ENCODE assay signal across 8 mouse cellular contexts in the genomic region with DNA sequence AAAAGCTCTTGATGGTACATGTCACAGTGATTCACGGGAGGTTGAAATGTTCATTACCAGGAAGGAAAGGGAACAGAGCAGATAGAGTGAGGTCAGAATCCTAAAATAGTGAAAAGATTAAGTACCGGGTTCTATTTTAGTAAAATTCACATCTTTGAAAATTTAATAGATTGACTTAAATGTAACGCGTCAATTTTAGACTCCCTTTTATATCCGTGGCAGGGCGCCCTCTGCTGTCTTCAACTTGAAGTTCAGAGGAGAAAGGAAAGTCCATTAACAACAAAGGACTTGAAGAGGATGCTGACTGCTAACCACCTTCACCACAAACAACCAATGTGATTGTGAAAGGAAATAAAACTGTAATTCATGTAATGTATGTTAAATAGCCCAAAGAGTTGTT. TPM values are rescaled to one million over a fixed set of nuclear protein-coding genes. Genes with fewer than 3 reads are reported as not detected.
DNase-seq lines count a peak whose midpoint lies in the region; ATAC-seq lines count a peak whose summit lies in the region.

No protein-coding gene starts in this region.

- no peak for ATAC-seq in forebrain, embryonic 15.5 days (replicated peaks)
- ATAC-seq in midbrain, embryonic 13.5 days, result no peak

- intact Hi-C loops in left cerebral cortex, postnatal 4 days (cut with DNase I), result no loop called here

- DNase-seq in urinary bladder, postnatal 36 days (ENCODE audit: low spot score in 2 of 2), result peak; percentile 38 to 55
- no peak for DNase-seq in urinary bladder, adult 2 months (ENCODE audit: low spot score)
- peak; percentile 74 for DNase-seq in c-Kit-positive CD71-positive TER-119-positive erythroid progenitor cells, embryonic 14.5 days (ENCODE audit: low spot score)
- DNase-seq in induced T-regulatory cell, adult 2 months (ENCODE audit: low read depth), result peak; percentile 94
- DNase-seq in left cerebral cortex, postnatal 4 days, result peak; percentile 72
- peak; percentile 21 to 25 for DNase-seq in thymus, adult 18-20 months

- no peak overlapping the region for H3K4me3 ChIP-seq in forebrain, embryonic 15.5 days
- no peak overlapping the region for H3K4me3 ChIP-seq in midbrain, embryonic 13.5 days (replicated peaks)

- no peak overlapping the region for H3K4me2 ChIP-seq in forebrain, embryonic 15.5 days (replicated peaks)
- H3K4me2 ChIP-seq in midbrain, embryonic 13.5 days (replicated peaks), result no peak overlapping the region

- H3K9me3 ChIP-seq in forebrain, embryonic 15.5 days, result no peaks in the 10 kb centered on the region
- H3K9me3 ChIP-seq in midbrain, embryonic 13.5 days, result no peaks in the 10 kb centered on the region

- H3K27ac ChIP-seq in forebrain, embryonic 15.5 days (replicated peaks), result peak overlapping the region; percentile 66; the same call in 1 of the 2 replicates
- H3K27ac ChIP-seq in midbrain, embryonic 13.5 days, result 0 out of 2 replicates have a peak overlapping the region, but pooled peaks have one; percentile 25

- 16% methylated on average over 6 of the region's 6 CpGs for WGBS in forebrain, embryonic 15.5 days
- WGBS in midbrain, embryonic 13.5 days, result 17% methylated on average over 6 of the region's 6 CpGs

- H3K4me1 ChIP-seq in forebrain, embryonic 15.5 days, result peaks cover 21% of the 10 kb centered on the region
- H3K4me1 ChIP-seq in midbrain, embryonic 13.5 days (replicated peaks), result peaks cover 20% of the 10 kb centered on the region

- H3K9ac ChIP-seq in forebrain, embryonic 15.5 days (replicated peaks), result no peak overlapping the region
- H3K9ac ChIP-seq in midbrain, embryonic 13.5 days (replicated peaks), result no peak overlapping the region

- no peaks in the 10 kb centered on the region for H3K27me3 ChIP-seq in forebrain, embryonic 15.5 days
- H3K27me3 ChIP-seq in midbrain, embryonic 13.5 days, result no peaks in the 10 kb centered on the region

- H3K36me3 ChIP-seq in forebrain, embryonic 15.5 days, result no peaks in the 10 kb centered on the region
- H3K36me3 ChIP-seq in midbrain, embryonic 13.5 days, result no peaks in the 10 kb centered on the region

RNA-seq across cellular contexts. Expression of a gene that starts 3.1 kb away (rescaled TPM):
- polyA plus RNA-seq in urinary bladder, adult 2 months (2012; rRNA removed), result 19.7 and 20.5 TPM in 2 replicates
- polyA plus RNA-seq in forebrain, embryonic 15.5 days (2015; fragmentation: Nextera tagmentation; extraction: Ambion mirVana), result 45.6 and 46.2 TPM in 2 replicates
- 10 to 100 TPM; 39.7 to 45.2 TPM for total RNA-seq in left cerebral cortex, postnatal 4 days (2021)
- 45.5 and 45.7 TPM in 2 replicates for polyA plus RNA-seq in midbrain, embryonic 13.5 days (2015; fragmentation: Nextera tagmentation; extraction: Ambion mirVana)
